Mouse (Mus musculus): ENCODE data around the gene Zfp799.
"Not testable (repeated sequence)": the region's sequence is repeated elsewhere in the genome, so short reads cannot be mapped to it uniquely, and the experiment has no call there.

Zfp799 gene

GRCm38 (mm10) chr17:32829540-32830417 is at the start of gene Zfp799:
Gene Zfp799 (minus strand): TSS chr17:32830261.
- DNase-seq, result peak; percentile 68

GRCm38 (mm10) chr17:32878773-32879172 is 48.7 kb upstream of the Zfp799 start:
- no peak for DNase-seq

GRCm38 (mm10) chr17:32877471-32878171 is 47.6 kb upstream of the Zfp799 start:
- DNase-seq, result no peak

- no peak for DNase-seq
Measured at GRCm38 (mm10) chr17:32872696-32873095, 42.6 kb upstream of the Zfp799 start.

- no peak for DNase-seq
Measured at GRCm38 (mm10) chr17:32872091-32872490, 42.0 kb upstream of the Zfp799 start.

GRCm38 (mm10) chr17:32871483-32871882 is 41.4 kb upstream of the Zfp799 start:
- DNase-seq, result no peak

- DNase-seq, result not testable (repeated sequence)
Measured at GRCm38 (mm10) chr17:32867266-32867665, 37.2 kb upstream of the Zfp799 start.

GRCm38 (mm10) chr17:32856713-32857112 is 26.7 kb upstream of the Zfp799 start:
- not testable (repeated sequence) for DNase-seq

GRCm38 (mm10) chr17:32851581-32851980 is 21.5 kb upstream of the Zfp799 start:
- DNase-seq, result no peak

- no peak for DNase-seq
Measured at GRCm38 (mm10) chr17:32841388-32841787, 11.3 kb upstream of the Zfp799 start.

- DNase-seq, result no peak
Measured at GRCm38 (mm10) chr17:32839083-32839802, 9.2 kb upstream of the Zfp799 start.

GRCm38 (mm10) chr17:32830418-32830782 is 339 bp upstream of the Zfp799 start:
- DNase-seq, result no peak

GRCm38 (mm10) chr17:32816074-32816784 is 13.8 kb downstream of the Zfp799 start:
- no peak for DNase-seq

- DNase-seq, result no peak
Measured at GRCm38 (mm10) chr17:32814136-32814535, 15.9 kb downstream of the Zfp799 start.

GRCm38 (mm10) chr17:32810648-32811047 is 19.4 kb downstream of the Zfp799 start:
- no peak for DNase-seq

GRCm38 (mm10) chr17:32809544-32810374 is 20.3 kb downstream of the Zfp799 start, which contains the start of gene Zfp811:
Gene Zfp811 (minus strand): TSS chr17:32809931.
- DNase-seq, result peak; percentile 47

- DNase-seq, result no peak
Measured at GRCm38 (mm10) chr17:32808921-32809320, 21.1 kb downstream of the Zfp799 start.

GRCm38 (mm10) chr17:32789244-32789643 is 40.8 kb downstream of the Zfp799 start:
- no peak for DNase-seq

GRCm38 (mm10) chr17:32788576-32788975 is 41.5 kb downstream of the Zfp799 start:
- no peak for DNase-seq

- DNase-seq, result peak; percentile 76
Measured at GRCm38 (mm10) chr17:32788094-32788559, 41.9 kb downstream of the Zfp799 start, which contains the start of gene Zfp871. Gene Zfp871 (minus strand): TSS chr17:32788287.

GRCm38 (mm10) chr17:32787436-32788093 is 42.5 kb downstream of the Zfp799 start:
- no peak for DNase-seq

Measured in cerebellum, adult 11 months (tissue).